Mouse (Mus musculus) heart, adult 11 months (tissue): ENCODE measurements around the gene Sdk2.
A peak's percentile ranks its signal among the peaks of the same experiment; 100 is the strongest.

Experiments
- DNase-seq: peaks from one replicate; pipeline ENCODE4 v3.0.0; 2022

Gene Sdk2

DNA sequence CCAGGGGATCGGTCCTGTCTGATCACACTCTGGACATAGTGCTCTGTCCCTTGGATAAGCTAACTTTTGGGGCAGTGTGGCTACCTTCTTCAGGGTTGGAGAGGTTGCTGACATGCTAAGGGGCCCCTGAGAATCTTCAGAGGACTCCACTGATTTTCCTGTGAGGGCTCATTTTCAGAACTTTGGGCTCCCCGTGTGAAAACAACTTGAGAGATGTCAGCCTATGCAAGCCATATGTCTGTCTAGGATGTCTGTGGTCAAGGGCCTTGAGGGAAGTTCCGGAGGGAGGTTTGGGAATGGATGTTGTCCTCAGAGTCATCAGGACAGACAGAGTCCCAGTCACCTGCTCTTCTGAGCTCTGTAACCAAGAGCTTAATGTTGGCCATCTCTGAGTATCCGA is 280.5 kb downstream of the Sdk2 start:
- DNase-seq: no peak

DNA sequence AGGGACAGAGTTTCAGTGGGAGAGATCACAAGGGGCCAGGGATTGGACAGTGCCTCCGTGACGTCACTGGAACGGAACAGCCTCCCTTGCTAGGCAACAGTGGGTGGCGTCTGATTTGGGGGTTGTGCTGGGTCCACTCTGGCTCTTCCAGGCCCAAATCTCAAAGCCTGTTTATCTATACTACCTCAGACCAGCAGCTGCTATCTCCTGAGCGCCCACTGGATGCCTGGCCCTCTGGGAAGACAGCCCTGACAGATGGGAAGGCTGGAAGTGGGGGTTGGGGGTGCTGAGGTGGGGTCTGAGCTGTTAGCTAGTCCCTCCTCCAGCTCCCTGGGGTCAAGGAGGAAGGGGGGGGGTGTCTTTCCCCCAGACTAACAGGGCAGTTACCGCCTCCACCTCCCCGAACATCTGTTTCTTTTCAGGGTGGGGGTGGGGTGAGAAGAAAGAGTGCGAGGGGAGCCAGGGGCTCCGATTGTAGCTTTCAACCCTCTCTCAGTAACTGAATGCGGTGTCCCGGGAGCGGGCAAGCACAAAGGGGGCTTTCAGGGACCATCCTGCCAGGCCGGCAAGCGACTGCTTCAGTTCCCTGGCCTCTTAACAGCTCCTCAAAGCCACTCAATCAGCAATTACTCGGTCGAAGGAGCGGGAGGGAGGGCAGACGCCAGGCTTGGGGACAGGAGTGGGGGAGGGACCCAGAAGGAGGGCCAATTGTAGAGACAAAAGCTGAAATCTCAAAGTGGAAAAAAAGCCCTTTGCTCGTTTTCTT is 281.3 kb downstream of the Sdk2 start:
- DNase-seq: peak; percentile 98

DNA sequence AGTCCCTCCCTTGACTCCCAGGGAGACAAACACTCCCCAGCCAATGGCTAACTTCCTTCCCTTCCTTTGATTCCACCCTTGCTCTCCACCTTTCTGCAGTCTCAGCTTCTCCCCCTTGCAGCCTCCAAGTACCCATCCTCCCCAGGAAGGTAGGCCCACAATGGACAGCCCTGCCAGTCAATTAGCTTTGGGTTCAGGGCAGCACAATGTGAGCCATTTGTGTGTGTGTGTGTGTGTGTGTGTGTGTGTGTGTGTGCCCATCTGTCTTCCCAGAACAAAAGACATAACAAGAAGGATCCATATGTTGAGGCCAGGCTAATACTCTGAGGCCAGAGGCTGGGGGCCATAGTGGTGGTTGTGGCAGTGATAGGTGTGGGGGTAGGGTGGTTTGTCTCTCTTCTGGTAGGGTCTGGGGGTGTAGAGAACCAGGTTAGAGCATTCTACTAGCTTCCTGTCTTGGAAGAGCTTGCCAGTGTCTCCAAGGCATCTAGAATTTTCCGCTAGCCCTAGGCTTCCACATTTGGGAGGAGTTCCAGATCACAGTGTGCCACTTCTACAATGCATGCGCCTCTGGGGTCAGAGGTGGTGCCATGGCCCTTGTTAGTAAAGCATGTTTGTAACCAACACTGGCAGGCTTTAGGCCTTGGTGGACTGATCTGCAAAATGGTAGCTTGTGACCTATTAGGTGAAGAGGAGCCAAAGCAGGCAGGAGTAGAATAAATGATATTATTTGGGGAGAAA is 282.0 kb downstream of the Sdk2 start:
- no peak for DNase-seq

DNA sequence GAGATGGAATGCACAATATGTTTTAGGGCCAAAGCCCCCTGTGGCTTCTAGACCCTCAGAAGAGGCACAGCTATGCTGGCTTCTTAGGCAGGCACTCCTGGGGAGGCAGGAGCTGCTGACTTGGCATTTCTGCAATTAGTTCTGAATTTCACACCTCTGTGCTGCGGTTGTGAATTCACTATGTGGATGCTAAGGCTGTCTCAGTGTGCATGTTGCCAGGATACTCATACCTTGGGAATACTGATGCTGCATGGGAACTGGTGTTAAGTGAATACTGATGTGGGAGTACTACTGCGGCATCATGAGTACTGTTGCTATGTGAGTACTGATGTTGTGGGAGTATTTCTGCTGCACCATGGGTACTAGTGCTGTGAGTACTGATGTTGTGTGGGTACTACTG is 284.4 kb downstream of the Sdk2 start:
- DNase-seq: no peak

DNA sequence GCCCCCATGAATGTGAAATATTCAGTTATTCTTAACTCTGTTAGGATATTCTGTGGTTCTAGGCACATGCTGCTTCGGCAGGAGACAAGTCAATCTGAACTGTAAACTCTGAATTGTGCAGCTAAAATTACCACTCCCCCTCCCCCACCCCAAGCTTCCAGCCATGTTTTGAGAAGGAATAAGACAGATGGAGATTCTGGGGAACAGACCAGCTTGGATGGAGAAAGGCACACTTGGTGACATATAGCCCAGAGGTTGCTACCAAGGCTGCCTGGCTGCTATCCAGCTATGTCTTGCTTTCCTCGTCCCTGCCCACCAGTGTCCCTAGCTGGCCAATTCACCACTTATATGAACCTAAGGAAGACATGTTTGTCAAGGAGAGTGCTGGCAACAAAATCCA is 284.8 kb downstream of the Sdk2 start:
- DNase-seq: no peak

DNA sequence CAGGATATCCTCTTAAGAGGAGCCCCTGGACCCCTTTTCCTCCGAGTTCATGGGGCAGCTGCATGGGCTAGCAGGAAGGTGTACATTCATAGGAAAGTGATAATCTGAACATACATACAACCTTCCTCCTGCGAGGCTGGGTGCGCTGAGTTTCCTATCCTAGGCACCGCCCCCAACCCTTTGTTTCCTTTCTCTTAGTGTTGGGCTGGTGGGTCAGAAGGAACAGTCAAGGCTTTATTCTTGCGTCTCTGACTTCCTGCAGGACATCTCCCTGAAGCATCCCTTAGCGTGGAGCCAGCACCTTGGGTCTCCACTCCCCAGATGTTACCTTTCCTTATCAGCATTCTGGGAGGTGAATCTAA is 287.2 kb downstream of the Sdk2 start:
- DNase-seq: no peak

DNA sequence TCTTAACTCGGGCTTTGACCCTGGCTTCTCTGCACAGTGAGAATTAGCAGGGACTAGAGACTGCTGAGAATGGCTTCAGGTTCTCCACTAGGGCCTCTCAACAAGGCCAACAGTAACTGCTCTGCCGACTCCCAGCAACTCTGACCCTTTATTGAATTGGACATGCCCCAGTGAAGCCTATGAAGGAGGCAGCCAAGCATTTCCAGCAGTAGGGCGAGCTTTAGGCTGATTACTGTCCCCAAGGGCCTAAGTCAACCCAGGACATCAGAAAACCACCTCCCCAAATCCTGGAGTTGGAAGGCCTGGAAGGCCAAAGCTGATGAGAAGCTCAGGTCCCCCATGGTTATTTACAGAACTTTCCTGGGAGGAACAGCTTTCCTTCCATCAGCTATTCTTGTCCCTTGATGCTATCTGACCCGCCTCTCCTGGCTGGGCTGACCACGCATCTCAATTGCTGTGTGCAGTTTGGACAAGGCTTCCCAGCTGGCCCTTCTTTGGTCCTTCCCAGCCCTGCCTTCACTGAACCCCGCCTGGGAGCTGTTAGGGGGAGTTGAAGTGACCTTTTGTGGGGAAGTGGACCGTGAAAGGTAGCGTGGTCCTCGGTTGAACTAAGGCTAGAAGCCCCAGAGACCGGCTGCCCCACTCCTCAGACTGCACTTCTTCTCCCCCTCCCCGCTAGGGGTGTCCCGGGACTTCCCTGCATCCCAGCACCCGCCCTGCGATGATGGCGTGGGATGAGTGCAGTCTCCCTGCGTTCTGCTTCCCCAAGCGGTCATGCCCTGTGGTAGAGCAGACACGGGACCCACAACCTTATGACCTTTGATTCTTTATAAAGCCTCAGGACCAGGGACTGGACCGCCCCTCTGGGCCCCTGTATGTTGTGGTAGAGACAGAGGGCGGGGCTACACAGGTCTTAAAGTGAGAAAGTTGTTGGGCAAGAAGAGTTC is 287.8 kb downstream of the Sdk2 start:
- DNase-seq: peak; percentile 98

DNA sequence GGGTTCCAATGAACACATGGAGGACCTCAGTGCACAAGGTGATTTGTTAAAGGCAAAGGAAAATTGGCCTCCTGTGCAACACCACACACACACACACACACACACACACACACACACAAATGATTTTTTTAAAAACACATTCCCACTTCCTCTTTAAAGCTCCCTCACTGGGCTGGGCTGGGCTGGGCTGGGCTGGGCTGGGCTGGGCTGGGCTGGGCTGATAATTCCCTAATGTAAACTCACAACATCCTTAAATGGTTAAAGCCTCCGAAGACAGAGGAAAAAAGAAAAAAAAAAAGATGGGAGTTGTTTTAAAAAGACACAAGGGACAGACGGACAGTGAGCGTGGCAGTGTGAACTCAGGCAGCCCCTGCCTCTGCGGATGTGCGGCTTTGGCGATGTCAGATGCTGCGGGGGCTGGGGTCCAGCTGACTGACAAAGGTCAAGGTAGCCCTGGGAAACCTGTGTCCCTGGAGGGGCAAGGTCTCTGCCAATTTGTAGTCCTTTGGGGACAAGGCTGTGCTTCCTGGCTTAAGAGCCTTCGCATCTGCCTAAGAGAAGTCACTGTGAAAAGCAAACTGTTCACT is 288.9 kb downstream of the Sdk2 start:
- peak; percentile 96 for DNase-seq

DNA sequence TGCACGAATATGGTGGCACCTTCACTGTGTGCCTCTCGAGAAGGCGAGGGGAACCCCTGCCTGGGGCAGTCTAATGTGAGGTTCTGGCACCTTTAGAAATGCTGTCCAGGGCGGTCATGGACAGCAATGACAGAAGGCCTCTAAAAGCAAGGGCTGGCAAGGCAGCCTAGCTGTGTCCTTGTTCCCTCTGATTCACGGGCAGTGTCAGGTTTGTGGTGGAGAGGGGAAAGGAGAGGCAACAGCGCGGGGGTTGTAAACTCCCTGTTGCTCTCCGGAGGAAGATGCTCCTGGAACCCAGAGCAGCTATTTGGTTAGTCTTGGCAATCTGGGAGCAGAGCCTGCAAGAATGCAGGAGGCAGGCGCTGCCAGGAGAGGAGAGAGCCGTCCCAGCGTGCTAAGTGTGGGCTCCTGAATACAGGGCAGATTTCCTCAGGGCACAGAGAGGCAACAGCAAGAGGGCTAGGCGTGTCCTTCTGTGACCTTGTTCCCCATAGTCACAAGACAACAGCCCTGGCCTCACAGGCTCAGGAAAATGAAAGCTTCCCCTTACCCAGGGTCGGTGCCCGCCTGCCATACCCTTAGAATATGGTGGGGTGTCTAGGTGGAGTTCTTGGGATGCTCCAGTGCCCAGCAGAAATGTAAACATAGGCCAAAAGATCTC is 289.9 kb downstream of the Sdk2 start:
- DNase-seq: no peak

DNA sequence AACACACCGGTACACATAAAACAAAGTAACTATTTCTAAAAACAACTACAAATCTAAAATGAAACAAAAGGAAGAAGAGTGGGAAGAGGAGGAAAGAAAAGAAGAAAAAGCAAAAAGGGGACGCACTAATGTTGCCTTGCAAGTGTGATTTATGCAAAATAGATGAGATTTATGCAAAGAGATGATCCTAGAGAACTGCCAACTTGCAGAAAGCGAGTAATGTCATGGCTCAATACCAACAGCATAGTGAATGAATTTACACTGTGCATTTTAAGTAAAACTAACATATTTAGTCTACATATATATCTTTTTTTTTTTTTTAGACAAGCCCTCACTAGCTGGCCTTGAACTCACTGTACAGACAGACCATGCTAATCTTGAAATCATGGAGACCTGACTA is 292.1 kb downstream of the Sdk2 start:
- DNase-seq: no peak

DNA sequence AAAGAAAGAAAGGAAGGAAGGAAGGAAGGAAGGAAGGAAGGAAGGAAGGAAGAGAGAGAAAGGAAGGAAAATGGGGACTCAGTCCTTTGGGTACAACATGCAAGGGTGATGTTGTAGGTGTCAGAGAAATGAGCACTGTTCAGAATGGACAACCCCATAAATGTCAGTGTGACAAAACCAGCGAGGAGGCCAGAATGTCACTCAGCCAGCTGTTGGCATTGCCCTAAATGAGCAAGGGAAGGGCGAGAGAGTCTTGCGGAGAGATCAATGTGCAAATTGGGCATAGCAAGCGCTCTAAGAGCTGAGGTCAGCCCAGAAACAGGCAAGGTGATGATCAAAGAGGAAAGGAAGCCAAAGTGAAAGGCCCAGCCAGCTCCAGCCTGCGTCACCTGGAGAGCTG is 293.7 kb downstream of the Sdk2 start:
- no peak for DNase-seq

DNA sequence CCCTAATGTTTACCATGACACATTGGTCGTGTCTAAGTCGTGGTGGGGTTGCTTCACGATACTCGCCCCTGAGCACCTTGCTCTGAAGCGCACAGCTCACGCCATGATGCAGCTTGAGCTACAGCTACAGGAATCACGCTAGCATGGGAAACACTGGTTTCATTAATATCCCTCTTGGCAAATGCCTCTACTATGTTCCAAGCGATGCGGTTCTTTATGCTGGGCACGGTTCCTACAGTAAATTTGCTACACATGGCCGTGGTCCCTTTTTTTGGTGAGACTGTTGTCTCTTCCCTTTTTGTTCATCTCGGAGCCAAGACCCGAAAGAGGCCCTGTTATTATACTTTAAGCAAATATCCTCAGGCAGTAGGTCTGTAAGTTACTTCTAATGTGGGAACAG is 295.7 kb downstream of the Sdk2 start:
- no peak for DNase-seq

DNA sequence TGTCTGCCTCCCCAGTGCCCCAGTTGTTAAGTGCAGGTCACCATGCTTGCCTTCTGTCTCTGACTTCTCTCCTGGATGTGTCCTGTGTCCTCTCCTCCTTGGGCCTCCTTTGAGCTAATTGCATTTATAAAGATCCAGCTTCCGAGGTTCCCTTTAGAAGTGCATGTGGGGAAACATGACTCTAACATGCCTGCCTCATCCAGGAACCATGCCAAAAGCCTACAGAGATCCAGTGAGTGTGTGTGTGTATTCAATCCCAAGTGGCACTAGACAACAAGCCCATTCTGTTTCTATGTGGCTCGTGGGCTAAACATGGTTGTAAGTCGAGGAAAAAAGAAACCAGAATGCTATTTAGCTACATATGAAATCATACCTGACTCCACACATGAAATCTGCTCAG is 298.5 kb downstream of the Sdk2 start:
- no peak for DNase-seq

DNA sequence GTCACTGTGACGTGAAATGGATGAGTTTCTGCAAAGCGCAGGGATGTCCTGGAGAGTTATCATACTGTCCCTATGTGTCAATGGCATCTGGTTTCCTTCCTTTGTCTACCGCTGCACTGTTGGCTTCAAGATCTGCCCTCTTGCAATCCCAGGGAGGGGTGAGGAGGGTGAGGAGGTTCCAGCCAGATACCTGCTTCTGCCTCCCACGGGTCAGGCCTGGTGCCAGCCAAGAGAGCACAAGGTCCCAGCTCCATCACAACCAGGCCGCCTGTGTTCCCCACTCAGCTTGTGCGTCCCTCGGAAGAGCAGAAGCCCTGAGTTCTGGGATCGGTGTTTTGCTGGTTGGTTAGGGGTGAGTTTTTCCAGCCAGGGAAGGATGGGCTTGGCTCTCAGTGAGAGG is 299.6 kb downstream of the Sdk2 start:
- peak; percentile 96 for DNase-seq

DNA sequence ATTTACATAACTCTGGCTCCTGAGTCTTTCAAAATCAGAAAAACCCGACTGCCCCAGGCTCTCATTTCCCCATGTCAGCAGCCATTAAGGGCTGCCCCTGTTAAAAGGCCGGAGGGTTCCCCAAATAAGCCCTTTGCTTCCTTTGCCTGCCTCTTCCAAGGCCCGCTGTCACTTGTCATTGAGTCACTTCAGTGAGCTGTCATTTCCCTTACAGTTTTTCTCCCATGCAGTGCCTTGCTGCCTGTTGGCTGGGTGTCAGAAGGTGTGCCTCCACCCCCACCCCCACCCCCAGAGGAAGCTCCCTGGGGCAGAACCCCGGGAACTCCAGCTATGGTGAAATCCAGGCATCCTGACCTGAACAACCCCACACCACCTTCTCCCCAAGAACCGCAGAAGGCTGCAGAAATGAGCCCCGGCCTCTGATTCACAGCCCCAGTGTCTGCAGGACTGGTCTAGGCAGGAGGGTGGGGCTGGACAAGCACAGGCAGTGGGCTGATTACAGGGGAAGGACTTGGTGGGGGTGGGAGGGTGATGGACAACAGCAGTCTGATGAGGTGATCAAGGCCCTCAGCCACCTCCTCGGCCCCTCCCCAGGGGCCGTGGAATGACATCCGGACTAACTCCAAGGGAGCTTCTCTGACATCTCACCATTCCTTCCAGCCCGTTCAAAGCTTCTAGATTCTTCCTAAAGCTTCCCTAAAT is 300.4 kb downstream of the Sdk2 start:
- DNase-seq: peak; percentile 94

DNA sequence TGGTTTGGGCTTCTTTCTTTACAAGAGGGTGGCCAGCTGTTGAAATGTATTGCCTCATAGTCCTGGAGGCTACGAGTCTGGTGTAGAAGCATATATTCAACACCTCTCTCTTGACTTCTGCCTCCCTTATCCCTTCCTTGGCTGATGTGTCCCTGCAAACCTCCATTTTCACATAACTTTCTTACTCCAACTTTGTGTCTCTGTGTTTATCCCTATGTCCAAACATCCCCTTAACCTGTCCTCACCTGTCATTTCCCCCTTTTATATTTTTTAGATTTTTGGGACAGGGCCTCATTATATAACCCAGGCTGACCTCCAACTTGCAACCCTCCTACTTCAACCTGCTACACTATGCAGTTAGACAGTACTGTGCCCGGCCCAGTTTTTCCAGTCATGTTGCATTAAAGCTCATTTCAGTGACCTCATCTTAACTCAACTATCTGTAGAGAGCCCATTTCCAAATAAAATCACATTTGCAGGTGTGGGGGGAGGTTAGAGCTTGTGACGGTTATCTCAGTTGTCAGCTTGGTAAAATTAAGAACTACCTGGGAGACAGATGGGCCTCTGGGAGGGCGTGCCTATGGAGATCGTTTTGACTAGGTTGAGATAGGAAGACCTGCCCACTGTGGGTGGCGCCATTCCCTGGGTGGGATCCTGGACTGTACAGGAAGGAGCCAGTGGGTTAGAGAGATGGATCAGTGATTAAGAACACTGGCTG is 302.6 kb downstream of the Sdk2 start:
- no peak for DNase-seq

DNA sequence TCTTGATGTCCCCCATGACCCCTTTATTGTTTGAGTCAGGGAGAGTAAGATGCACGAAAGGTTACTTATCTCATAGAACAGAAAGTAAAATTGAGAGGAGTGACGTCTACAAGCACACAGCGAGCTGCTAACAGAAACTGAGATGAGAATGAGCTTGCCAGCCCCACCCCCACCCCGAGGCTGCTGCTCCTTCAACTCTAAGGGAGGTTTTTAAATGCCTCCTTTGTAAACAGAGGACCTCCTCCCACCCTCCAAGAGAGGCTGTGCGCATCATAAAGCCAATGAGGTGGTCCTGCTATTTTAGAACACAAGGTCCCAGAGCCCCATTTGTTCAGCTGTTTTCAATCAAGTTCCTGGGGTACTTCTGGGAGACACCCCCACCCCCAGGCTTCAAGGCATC is 303.4 kb downstream of the Sdk2 start:
- DNase-seq: no peak

DNA sequence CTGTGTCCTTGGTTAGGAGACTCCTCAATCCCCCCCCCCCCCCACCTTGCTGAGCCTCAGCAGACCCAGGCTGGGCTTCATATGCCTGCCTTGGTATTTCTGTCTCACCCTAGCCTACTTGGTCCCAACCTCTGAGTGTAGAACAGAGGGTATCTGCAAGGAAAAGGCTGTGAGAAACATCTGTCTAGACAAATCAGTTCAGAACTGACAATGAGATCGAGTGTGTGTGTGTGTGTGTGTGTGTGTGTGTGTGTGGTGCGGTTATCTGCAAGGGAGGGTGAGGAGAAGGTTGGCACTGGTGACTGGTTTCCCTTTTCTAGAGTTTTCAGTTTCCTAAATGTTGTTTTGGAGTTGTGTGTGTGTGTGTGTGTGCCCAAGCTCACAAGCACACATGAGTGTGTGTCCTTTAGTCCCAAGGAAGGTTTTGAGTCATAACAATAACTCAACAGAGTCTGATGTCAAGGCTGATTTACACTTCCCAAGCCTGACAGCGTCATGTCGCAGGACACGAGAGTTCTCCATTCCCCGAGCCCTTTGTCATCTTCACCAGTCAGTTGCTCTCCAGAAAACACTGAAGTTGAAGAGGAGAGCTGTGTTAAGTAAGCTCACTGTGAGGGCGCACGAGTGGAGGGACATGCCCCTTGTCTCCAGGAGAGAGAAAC is 304.6 kb downstream of the Sdk2 start:
- no peak for DNase-seq

DNA sequence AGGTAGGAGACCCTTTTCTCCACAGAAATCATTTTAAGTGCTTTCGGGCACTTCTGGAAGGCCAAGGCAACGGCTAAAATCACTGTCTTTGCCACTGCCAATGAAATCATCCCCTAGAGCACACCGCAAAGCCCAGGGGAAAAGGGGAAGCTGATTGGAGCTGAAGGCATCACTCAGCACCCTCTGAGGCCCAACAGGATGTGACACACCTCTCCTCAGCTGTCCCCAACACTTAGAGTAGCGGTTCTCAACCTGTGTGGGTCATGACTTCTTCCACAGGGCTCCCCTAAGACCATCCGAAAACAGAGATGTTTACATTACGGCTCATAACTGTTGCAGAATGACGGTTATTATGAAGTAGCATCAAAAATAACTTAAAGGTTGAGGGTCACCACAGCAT is 305.2 kb downstream of the Sdk2 start:
- no peak for DNase-seq

DNA sequence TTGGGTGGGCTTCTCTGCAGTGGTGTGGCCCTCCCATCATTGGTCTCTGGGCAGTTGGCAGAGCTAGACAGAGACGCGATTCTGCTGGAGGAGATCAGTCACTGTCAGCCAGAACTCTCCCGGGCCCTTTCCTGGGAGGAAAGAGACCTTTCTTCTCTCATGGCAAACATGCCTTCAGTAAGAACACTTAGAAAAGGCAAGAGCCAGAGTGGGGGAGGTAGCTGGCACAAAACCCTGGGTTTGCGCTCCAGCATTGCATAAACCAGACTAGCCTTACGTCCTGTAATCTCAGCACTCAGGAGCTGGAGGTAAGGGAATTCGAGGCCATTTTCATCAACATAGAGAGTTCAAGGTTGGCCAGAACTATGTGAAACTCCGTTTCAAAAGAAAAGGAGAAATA is 306.4 kb downstream of the Sdk2 start:
- DNase-seq: no peak

DNA sequence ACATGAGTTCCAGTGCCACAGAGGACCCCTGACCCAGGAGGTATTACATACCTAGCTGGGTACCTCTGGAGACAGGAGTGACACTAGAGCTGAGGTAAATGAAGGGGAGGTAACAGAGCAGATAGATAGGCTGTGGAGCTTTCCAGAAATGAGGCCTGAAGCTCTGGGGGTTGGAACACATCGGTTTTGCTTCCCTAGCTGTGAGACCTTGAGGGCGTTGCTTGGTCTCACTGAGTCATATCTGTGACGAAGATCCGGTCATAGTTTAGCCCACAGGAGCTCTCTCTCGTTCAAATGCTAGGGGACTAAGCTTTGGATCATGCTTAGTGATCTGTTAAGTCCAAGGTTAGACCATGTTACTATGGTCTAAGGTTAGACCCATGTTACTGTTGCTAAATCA is 308.0 kb downstream of the Sdk2 start:
- peak; percentile 66 for DNase-seq
